Mouse (Mus musculus): ENCODE results near the gene Olfr39.
"Not testable (repeated sequence)": the region's sequence is repeated elsewhere in the genome, so short reads cannot be mapped to it uniquely, and the experiment has no call there.

The Olfr39 gene

GRCm38 (mm10) chr9:20282051-20282450 lies at the start of gene Olfr39:
TSS of gene Olfr39 (plus strand) at chr9:20282351.
- ChIA-PET CTCF (no interaction called here), POLR2A (no interaction called here)

GRCm38 (mm10) chr9:20236819-20237218 lies 45.3 kb upstream of the Olfr39 start, which contains the start of gene Olfr872:
TSS of gene Olfr872 (plus strand) at chr9:20237119.
- CTCF ChIA-PET, result no interaction called here
- POLR2A ChIA-PET, result interaction anchor here in 1 of 4 experiments (0.6 kb wide), 1 partner anchor 537 kb away, joined by 4 read pairs; no protein-coding TSS in a partner anchor

- POLR2A ChIA-PET, result no interaction called here
- CTCF ChIA-PET, result no interaction called here
These were observed 44.8 kb upstream of the Olfr39 start for GRCm38 (mm10) chr9:20237378-20237777.

- POLR2A ChIA-PET, result not testable (repeated sequence)
- CTCF ChIA-PET, result interaction anchor here in 1 of 4 experiments (0.6 kb wide), 1 partner anchor 167 kb away, joined by 3 read pairs; no protein-coding TSS in a partner anchor
These were observed 13.4 kb downstream of the Olfr39 start for GRCm38 (mm10) chr9:20295562-20295961.

GRCm38 (mm10) chr9:20298232-20298631 lies 16.1 kb downstream of the Olfr39 start, which contains the start of gene Olfr873:
TSS of gene Olfr873 (plus strand) at chr9:20298532.
- CTCF ChIA-PET, result no interaction called here
- POLR2A ChIA-PET, result no interaction called here

GRCm38 (mm10) chr9:20335994-20336393 lies 53.8 kb downstream of the Olfr39 start, which contains the start of gene Olfr18:
TSS of gene Olfr18 (minus strand) at chr9:20336094.
- POLR2A ChIA-PET, result no interaction called here

More at GRCm38 (mm10) chr9:20335994-20336393, 53.8 kb downstream of the Olfr39 start, which contains the start of gene Olfr18:
- CTCF ChIA-PET, result no interaction called here
